In genomic region chr1:185836632-185837281, GRCm38 (mm10) we compare ENCODE assay signal across 9 mouse cellular contexts.
DNase-seq lines count a peak whose midpoint lies in the region; ATAC-seq and TF ChIP-seq lines count a peak whose summit lies in the region.
"Had no signal": no experiment of that assay in that cellular context is flagged by ENCODE, and none has a peak within 500 bp of the region (broad histone marks: within the 10 kb centered on the region; RNA-seq: fewer than 3 reads in every experiment).

No protein-coding gene starts in this region.

- H3K9ac ChIP-seq in intestine, embryonic 14.5 days (ENCODE audit: low read length): no peak overlapping the region
- H3K9ac ChIP-seq in intestine, postnatal 0 days (ENCODE audit: low read depth, low read length): no peak overlapping the region
- H3K9ac ChIP-seq in lung, embryonic 16.5 days (ENCODE audit: low read length): no peak overlapping the region

- H3K36me3 ChIP-seq in intestine, embryonic 14.5 days (ENCODE audit: control insufficient read depth, insufficient read depth, low read length): no peaks in the 10 kb centered on the region
- no peaks in the 10 kb centered on the region for H3K36me3 ChIP-seq in intestine, postnatal 0 days (ENCODE audit: control insufficient read depth, insufficient read depth)
- H3K36me3 ChIP-seq in lung, embryonic 16.5 days (ENCODE audit: control insufficient read depth, insufficient read depth, low read length): no peaks in the 10 kb centered on the region
- H3K36me3 ChIP-seq in limb, embryonic 10.5 days: no peaks in the 10 kb centered on the region

- H3K4me2 ChIP-seq in intestine, embryonic 14.5 days (ENCODE audit: low read length): no peak overlapping the region
- no peak overlapping the region for H3K4me2 ChIP-seq in intestine, postnatal 0 days (replicated peaks; ENCODE audit: low read depth)
- H3K4me2 ChIP-seq in lung, embryonic 16.5 days (ENCODE audit: low read depth, low read length): no peak overlapping the region

- peaks cover 5% of the 10 kb centered on the region; the same call in 1 of the 2 replicates for H3K4me1 ChIP-seq in intestine, embryonic 14.5 days (replicated peaks; ENCODE audit: control insufficient read depth, insufficient read depth, low read length)
- no peaks in the 10 kb centered on the region for H3K4me1 ChIP-seq in intestine, postnatal 0 days (replicated peaks; ENCODE audit: control insufficient read depth, insufficient read depth, low read length)
- peaks cover 16% of the 10 kb centered on the region for H3K4me1 ChIP-seq in lung, embryonic 16.5 days (replicated peaks; ENCODE audit: control insufficient read depth, insufficient read depth, low read length)
- H3K4me1 ChIP-seq in limb, embryonic 10.5 days: peaks cover 35% of the 10 kb centered on the region

- no peak for TF ChIP-seq CTCF in intestine, postnatal 0 days (IDR thresholded peaks at IDR 0.05; ENCODE audit: low read depth)

- H3K4me3 ChIP-seq in intestine, embryonic 14.5 days (ENCODE audit: low read depth, low read length): no peak overlapping the region
- no peak overlapping the region for H3K4me3 ChIP-seq in intestine, postnatal 0 days (ENCODE audit: low read depth, low read length)
- H3K4me3 ChIP-seq in lung, embryonic 16.5 days (ENCODE audit: low read length): no peak overlapping the region
- no peak overlapping the region for H3K4me3 ChIP-seq in limb, embryonic 10.5 days
- H3K4me3 ChIP-seq: heart, adult 2 months had no signal

- no peaks in the 10 kb centered on the region for H3K27me3 ChIP-seq in intestine, embryonic 14.5 days (replicated peaks; ENCODE audit: control insufficient read depth, insufficient read depth, low read length)
- H3K27me3 ChIP-seq in intestine, postnatal 0 days (replicated peaks; ENCODE audit: control insufficient read depth, insufficient read depth, low read length): no peaks in the 10 kb centered on the region
- no peaks in the 10 kb centered on the region for H3K27me3 ChIP-seq in lung, embryonic 16.5 days (ENCODE audit: control insufficient read depth, insufficient read depth, low read depth, low read length)
- 0 out of 2 replicates have a peak, but pooled peaks cover 5% of the 10 kb centered on the region for H3K27me3 ChIP-seq in limb, embryonic 10.5 days (ENCODE audit: low read depth, poor library complexity, severe bottlenecking)

- 24% methylated on average over 13 of the region's 13 CpGs for WGBS in intestine, embryonic 14.5 days
- 49% methylated on average over 13 of the region's 13 CpGs for WGBS in intestine, postnatal 0 days
- 31% methylated on average over 13 of the region's 13 CpGs for WGBS in lung, embryonic 16.5 days
- WGBS in limb, embryonic 10.5 days: 41% methylated on average over 13 of the region's 13 CpGs

- no peak overlapping the region for H3K27ac ChIP-seq in intestine, embryonic 14.5 days (ENCODE audit: low read depth)
- no peak overlapping the region for H3K27ac ChIP-seq in intestine, postnatal 0 days (ENCODE audit: low read depth, low read length)
- 0 out of 2 replicates have a peak overlapping the region, but pooled peaks have one; percentile 12 for H3K27ac ChIP-seq in lung, embryonic 16.5 days (ENCODE audit: low read length)
- H3K27ac ChIP-seq in limb, embryonic 10.5 days: peak overlapping the region; percentile 59
- H3K27ac ChIP-seq: heart, adult 2 months had no signal

- ATAC-seq in intestine, embryonic 14.5 days (replicated peaks; ENCODE audit: low FRiP score, low TSS enrichment, low read depth): 0 out of 2 replicates have a peak, but pooled peaks have one; percentile 50
- no peak for ATAC-seq in intestine, postnatal 0 days
- peak; percentile 54 for ATAC-seq in lung, embryonic 16.5 days (ENCODE audit: low read depth)

- no peaks in the 10 kb centered on the region for H3K9me3 ChIP-seq in intestine, embryonic 14.5 days (ENCODE audit: control insufficient read depth, low read length)
- H3K9me3 ChIP-seq in intestine, postnatal 0 days (ENCODE audit: control insufficient read depth): no peaks in the 10 kb centered on the region
- H3K9me3 ChIP-seq in lung, embryonic 16.5 days (ENCODE audit: control insufficient read depth, low read length): no peaks in the 10 kb centered on the region
- H3K9me3 ChIP-seq in limb, embryonic 10.5 days (replicated peaks): no peaks in the 10 kb centered on the region

- DNase-seq in intestine, embryonic 14.5 days (ENCODE audit: low spot score): peak; percentile 57
- DNase-seq in lung, adult 18-20 months: no peak
- peak; percentile 32 to 55 for DNase-seq in adrenal gland, postnatal 36 days
- DNase-seq in limb, embryonic 10.5 days (ENCODE audit: low spot score): no peak
- DNase-seq in cerebellum, adult 11 months: no peak
- DNase-seq: heart, adult 2 months; thymus, postnatal 4 days had no signal

Comparison
In these comparisons a context has a peak if more than half of its experiments do, and no peak if none do; other contexts are left out.
1. DNase-seq: peak in intestine, embryonic 14.5 days (single experiment) and adrenal gland, postnatal 36 days (2 of 2); none in lung, adult 18-20 months (0 of 2), limb, embryonic 10.5 days (single experiment) and cerebellum, adult 11 months (single experiment).
2. H3K27ac ChIP-seq: peak in lung, embryonic 16.5 days (single experiment) and limb, embryonic 10.5 days (single experiment); none in intestine, embryonic 14.5 days (single experiment) and intestine, postnatal 0 days (single experiment).